Mouse (Mus musculus): Measurements from ENCODE around the gene Cilp2.

The Cilp2 gene

GRCm38 (mm10) chr8:69901484-69902162, 14.1 kb upstream of the Cilp2 start:
- peak; percentile 99 for DNase-seq (ENCODE audit: low read depth, low spot score)

- DNase-seq (ENCODE audit: low read depth, low spot score), result no peak
Measured at GRCm38 (mm10) chr8:69900895-69901451, 13.5 kb upstream of the Cilp2 start.

GRCm38 (mm10) chr8:69899876-69900275, 12.4 kb upstream of the Cilp2 start:
- DNase-seq (ENCODE audit: low read depth, low spot score), result no peak

GRCm38 (mm10) chr8:69897857-69898256, 10.4 kb upstream of the Cilp2 start:
- no peak for DNase-seq (ENCODE audit: low read depth, low spot score)

- no peak for DNase-seq (ENCODE audit: low read depth, low spot score)
Measured at GRCm38 (mm10) chr8:69895772-69896451, 8.4 kb upstream of the Cilp2 start.

- no peak for DNase-seq (ENCODE audit: low read depth, low spot score)
Measured at GRCm38 (mm10) chr8:69894836-69895332, 7.4 kb upstream of the Cilp2 start.

- peak; percentile 77 for DNase-seq (ENCODE audit: low read depth, low spot score)
Measured at GRCm38 (mm10) chr8:69893863-69894262, 6.4 kb upstream of the Cilp2 start.

GRCm38 (mm10) chr8:69890813-69891241, 3.3 kb upstream of the Cilp2 start:
- peak; percentile 58 for DNase-seq (ENCODE audit: low read depth, low spot score)

- no peak for DNase-seq (ENCODE audit: low read depth, low spot score)
Measured at GRCm38 (mm10) chr8:69888902-69889301, 1.4 kb upstream of the Cilp2 start.

GRCm38 (mm10) chr8:69888244-69888866, 868 bp upstream of the Cilp2 start:
- no peak for DNase-seq (ENCODE audit: low read depth, low spot score)

- no peak for DNase-seq (ENCODE audit: low read depth, low spot score)
Measured at GRCm38 (mm10) chr8:69884141-69884540, 3.3 kb downstream of the Cilp2 start.

GRCm38 (mm10) chr8:69882833-69883600, 4.5 kb downstream of the Cilp2 start:
- DNase-seq (ENCODE audit: low read depth, low spot score), result no peak

GRCm38 (mm10) chr8:69882021-69882756, 5.3 kb downstream of the Cilp2 start:
- DNase-seq (ENCODE audit: low read depth, low spot score), result peak; percentile 72

- no peak for DNase-seq (ENCODE audit: low read depth, low spot score)
Measured at GRCm38 (mm10) chr8:69881261-69881865, 6.1 kb downstream of the Cilp2 start.

GRCm38 (mm10) chr8:69880841-69881240, 6.6 kb downstream of the Cilp2 start:
- no peak for DNase-seq (ENCODE audit: low read depth, low spot score)

GRCm38 (mm10) chr8:69879678-69880077, 7.8 kb downstream of the Cilp2 start:
- DNase-seq (ENCODE audit: low read depth, low spot score), result no peak

- DNase-seq (ENCODE audit: low read depth, low spot score), result no peak
Measured at GRCm38 (mm10) chr8:69877992-69878391, 9.5 kb downstream of the Cilp2 start.

GRCm38 (mm10) chr8:69877396-69877795, 10.1 kb downstream of the Cilp2 start:
- DNase-seq (ENCODE audit: low read depth, low spot score), result no peak

GRCm38 (mm10) chr8:69876967-69877366, 10.5 kb downstream of the Cilp2 start:
- DNase-seq (ENCODE audit: low read depth, low spot score), result no peak

GRCm38 (mm10) chr8:69876097-69876496, 11.4 kb downstream of the Cilp2 start:
- DNase-seq (ENCODE audit: low read depth, low spot score), result no peak

Measured in mesoderm, embryonic 11.5 days (tissue).